Mouse (Mus musculus) kidney, adult 11 months (tissue): ENCODE measurements around the gene Nphp1.

Experiments
- DNase-seq: peaks from one replicate; pipeline ENCODE4 v3.0.0; 2022

Nphp1 gene

DNA sequence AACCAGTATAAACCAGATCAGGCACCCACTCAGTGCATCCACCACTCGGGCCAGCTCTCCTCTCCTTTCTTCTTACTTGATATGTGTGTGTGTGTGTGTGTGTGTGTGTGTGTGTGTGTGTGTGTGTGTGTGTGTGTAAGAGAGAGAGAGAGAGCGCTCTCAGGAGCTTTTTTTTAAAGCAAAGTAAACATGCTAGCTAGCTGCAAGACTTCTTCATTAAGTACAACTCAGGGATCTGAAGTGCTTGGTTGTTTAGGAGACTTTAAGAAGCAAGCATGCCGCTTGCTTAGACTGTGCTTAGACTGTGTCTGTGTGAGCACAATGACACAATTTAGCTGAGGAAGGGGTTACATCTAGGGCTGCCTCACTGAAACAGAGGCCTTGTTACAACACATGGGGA, 46.1 kb downstream of the Nphp1 start:
- no peak for DNase-seq

DNA sequence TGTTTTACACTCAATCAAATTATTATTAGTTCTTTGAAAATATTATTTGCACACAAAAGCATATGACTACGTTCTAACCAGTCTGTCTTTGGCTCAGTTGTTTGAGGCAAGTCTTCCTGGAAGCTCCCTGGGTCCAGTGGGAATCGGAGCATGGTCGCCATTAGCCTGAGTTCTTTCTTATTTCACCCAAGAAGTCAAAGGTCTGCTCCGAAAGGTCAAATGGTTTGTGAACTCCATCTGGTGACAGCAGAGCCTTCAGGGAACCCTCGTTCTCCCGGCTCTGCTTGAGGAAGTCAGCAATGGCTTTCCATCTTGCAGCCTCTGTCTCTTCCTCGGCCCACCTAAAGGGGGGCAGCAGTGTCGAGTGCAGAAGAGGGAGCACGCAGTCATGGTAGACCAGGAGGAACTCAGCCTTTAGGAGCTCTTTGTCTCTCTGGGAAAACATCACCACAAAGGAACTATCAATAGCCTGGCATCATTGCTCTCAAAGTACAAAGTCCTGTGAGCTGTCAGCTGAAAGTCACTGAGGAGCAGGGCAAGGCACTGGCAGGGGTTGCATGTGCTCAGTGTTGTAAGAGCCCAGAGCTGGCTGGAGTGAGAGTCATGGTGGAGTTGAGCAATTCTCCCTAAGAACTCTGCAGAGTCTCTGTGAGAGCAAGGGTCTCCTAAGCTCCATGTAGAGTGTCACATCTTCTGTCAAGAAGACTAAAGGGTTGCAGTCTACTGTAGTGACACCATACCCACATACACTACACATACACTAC, 47.8 kb downstream of the Nphp1 start:
- no peak for DNase-seq

DNA sequence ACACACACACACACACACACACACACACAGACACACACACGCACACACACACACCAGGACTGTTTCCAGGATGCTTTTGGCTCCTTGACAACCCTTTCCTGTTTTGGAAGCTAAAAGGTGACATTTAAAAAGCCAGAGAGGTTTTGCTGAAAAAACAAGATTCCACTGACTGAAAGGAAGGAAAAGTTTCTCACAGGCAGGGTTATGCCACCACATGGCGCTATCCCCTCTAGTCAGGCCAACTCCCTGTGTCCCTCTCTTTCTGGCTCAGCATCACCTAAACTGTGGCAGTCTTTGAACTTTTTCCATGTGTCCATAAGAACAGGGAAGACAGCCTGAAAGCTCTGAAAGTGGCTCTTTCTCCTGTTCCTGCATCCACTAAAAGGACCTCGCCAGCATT, 50.8 kb downstream of the Nphp1 start:
- no peak for DNase-seq

DNA sequence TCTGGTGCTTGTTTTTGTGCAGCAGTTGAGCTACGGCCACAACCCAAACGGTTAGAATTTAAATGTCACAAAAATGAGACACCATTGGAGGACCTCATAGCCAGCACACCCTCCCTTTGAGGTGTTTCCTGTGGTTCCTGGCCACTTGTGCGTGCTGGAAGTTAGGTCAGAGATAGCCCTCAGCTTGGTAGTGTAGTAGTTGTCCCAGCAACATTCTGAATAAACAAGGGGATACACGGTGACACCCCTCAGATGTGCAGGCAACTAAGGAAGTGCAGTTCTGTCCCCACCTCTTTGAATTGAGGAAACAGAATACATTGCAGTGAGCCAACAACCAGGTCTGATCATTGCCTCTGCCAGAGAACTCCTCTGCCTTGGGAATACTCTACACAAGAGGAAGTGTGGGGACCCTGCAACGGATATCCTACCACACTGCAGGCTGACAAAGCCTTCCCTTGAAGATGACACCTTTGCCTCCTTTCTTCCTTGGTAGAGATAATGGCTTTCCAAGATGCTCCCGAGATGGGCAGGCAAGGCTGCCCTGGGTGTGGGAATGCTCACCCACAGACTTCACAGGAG, 52.0 kb downstream of the Nphp1 start:
- no peak for DNase-seq

DNA sequence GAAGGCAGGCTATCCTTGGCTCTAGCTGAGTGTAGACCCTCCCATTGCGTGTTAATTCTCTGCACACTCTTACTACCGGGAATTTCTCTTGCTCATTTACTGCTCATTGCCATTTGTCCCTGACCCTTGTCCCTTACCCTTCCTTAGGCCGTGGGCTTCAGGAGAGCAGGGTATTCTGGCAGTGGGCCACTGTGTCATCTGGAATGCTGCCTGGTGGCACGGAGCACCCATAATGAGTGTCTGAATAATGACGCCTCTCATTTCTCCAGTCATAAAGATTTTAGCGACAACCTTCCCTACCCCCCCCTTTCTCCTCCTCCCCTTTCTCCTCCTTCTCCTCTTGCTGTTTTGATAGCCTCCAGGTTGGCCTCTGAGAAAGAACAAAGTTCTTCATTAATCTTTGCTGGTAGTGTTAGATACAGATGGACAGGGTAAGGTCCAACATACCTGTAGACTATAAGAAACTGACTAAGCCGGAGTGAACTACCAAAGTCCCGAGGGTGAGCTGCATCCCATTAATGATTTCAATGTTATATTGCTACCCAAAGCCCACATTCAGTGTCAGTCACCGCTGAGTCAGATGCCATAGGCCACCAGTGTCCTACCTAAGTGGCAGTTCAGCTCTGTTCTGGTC, 53.1 kb downstream of the Nphp1 start:
- peak; percentile 17 for DNase-seq

DNA sequence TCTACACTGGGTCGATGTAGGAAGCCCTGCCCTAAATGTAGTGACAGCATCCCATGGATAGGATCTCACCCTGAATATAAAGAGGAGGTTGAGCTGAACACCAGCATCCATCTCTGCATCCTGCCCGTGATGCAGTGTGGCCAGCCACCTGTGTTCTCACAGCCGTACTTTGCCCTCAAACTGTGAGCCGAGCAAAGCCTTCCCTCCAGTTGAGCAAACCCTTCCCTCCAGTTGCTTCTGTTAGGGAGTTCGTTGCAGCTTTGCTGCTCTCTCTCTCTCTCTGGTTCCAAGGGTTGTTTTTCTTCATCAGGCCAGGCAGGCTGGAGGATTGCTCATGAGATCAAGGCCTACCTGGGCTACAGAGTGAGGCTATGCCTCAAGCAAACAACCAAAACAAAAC, 53.8 kb downstream of the Nphp1 start:
- DNase-seq = no peak

DNA sequence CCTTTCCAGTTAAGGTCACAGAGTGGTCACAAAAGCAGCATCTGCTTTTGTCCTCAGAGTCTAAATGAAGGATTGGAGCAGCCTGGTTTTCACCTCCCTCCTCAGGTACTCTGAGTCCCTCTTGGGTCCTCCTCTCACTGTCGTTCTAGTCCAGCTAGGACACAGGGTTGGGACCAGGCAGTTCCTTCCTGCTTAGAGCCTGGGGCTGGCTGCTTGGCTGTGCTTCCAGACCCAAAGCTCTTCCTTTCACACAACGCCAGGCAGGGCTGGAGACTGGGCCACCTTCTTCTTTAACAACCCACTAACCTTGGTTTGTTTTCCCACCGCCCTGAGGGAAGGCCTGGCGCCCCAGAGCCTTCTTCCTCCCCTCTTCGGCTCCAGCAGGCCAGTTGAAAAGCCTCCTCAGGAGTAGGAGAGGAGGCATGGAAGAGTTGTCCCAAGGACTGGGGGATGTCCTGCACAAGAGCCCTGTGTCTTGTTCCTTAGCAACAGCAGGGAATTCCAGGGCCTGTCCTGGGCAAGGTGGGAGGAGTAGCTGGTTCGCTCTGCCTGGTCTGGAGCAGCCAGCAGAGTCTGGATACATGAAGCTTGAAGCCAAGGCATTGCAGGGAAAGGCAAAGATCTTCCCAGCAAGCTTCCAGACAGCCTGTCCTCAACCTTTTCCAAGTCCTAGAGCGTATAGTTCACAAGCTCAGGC, 58.2 kb downstream of the Nphp1 start:
- no peak for DNase-seq

DNA sequence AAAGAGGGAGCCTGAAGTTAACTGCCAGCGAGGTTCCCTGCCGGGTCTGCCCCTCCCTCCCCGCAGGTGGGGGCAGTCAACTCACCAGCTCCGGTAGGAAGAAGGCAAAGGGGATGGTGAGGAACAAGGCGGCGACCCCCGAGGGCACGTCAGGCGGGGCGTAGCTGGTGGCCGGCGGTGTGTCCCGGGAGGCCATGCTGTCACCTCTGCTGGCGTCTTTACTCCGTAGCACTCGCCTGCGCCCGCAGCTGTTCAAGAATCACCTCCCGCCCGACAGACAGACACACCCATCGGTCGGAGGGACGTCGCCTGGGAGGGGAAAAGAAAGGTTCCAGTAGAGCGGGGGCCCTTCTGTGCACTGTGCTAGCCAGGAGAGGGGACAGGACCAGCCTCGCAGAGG, 59.0 kb downstream of the Nphp1 start, which contains the start of gene Mall:
TSS of gene Mall (minus strand) at position 262 of the 400 bp plus-strand sequence.
- no peak for DNase-seq

DNA sequence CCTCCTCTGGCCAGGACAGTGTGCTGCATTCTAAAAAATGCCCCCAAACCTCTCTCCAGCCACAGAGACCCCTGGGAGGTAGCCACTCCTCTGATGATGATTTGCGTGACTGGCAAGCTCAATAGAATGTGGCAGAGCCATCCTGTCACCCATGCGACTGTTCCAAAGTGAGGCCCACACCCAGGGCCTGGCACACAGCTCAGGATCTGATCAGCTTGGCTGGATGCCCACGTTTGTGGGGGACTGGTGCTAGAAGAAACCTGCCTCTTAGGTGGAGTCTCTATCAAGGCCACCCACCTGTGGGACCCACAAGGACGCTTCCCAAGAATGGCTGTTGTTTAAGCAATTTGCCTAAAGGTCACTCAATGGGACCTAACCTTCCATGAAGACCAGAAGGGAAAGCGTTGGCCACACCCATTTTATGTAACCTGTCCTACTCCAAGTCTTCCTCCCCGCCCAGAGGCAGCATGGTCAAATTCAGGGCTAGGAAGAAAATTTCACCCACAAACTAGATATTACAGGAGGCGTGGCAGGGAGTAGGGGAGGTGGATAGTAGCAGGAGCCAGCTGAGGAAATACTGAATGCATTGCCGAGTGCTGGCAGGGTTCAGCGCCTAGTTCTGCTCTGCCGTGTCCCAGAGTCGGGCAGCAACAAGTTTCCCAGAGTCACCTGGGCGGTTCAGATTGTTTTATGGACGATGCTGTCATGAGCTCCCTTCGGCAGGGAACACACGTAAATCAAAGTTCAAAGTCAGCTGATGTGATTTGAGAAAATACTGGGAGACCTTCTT, 59.8 kb downstream of the Nphp1 start:
- no peak for DNase-seq

DNA sequence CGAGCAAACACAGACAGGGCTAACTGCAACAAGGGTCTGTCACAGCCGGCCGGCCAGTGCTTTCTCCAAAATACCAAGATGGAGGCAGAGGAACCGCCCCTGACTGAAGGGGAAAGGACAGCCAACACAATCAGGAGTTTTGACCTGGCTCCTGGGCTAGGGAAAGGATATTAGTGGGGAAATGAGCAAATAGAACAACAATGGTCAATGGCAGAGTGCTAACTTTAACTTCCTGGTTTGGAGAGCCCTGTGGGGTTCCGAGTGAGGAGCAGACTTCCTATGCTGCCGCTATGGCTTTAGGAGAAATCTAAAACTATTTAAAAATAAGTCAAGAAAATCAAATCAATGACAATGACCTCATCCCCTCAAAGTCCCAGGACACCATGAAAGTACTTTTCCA, 60.6 kb downstream of the Nphp1 start:
- no peak for DNase-seq

DNA sequence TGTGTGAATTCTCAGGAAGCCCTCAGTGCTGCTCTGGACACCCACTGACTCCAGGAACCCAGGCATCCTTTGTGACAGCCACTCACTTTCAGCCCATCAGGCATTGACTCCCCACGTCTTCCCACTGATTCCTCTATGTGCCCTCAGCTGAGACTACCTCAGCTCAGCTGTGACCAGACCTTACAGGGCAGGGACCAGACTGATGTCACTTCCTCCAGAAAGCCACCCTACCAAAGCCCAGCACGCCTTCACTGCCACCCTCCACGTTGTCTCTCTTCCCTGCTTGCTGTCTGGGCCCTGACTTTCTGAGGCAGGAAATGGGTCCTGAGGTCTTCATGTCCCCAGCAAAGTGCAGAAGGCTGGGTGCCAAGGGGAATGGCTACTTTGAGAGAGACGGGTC, 65.5 kb downstream of the Nphp1 start:
- DNase-seq = no peak

DNA sequence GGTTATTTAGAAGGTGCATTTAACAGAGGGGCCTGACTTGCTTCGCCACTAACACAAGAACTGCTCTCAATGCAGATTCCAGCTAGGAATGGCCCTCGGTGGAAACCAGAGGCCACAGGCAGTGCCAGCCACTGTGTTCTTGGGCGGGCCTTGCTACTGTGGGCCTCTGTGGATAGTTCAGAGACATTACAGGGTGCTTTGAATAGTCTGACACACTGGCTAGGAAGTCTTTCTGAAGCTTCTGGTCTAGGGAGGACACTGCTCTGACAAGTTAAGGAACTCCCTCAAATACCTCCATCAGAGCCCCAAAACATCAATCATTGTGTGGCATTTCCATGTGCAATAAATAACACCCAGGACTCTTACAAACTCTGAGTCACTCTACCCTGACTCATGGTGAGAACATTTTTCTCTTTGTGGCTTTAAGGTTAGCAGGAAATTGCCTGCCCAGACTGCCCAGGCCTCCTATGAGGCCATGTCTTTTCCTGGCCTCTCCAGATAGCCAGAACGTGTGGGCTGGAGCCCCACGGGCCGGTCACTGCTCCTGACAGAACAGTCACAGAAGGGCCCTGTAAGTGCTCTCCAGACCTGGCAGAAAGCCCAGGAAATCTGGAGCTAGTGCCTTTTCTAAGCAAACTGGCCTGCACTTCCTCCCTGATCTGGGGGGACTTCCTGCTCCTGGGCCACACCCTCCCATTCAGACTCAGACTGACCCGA, 66.4 kb downstream of the Nphp1 start:
- peak; percentile 78 for DNase-seq

DNA sequence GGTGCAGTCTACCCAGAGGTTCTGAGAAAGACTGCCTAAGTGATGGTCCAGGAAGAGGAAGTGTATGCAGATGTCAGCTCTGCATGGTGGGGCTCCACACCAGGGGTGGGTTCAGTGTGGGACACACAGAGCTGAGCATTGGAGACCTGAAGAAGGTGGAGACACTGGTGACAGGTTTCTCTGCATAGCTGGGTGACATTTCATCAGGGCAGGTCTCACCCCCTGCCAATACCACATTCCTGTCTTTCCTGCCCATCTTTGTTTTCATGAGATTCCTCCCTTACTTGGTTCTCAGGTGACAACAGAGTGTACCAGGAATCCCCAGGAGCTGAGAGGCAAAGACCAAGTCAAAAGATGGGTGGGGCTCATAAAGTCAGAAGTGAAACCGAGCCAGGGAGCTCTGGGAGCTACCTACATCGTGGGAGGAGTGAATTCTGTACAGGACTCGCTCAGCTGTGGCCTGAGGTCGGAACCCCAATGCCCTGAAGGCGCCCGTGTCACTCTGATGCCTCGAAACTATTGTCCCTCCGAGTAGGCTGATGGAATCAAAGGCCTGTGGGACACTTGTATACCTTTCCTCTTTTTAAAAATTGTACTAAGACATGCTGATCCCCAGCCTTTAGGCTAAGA, 69.7 kb downstream of the Nphp1 start:
- no peak for DNase-seq

DNA sequence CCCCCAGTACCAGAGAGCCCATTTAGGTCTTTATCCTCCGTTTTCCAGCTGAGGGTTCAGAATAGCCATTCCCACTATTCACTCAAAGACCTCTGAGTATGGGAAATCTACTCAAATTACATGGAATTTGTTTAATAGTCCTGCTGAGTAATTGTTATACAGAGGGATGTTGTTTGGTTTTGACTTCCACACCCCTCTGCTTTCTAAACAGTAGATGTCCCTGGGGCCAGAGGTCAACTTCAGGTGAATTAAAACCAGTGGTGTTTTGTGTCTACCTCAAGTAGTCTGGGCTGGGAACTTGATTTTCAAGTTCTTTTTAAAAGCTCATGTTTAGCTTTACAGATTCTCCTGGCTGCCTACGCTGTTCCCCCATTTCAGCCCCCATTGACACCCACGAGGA, 74.0 kb downstream of the Nphp1 start:
- DNase-seq = no peak

DNA sequence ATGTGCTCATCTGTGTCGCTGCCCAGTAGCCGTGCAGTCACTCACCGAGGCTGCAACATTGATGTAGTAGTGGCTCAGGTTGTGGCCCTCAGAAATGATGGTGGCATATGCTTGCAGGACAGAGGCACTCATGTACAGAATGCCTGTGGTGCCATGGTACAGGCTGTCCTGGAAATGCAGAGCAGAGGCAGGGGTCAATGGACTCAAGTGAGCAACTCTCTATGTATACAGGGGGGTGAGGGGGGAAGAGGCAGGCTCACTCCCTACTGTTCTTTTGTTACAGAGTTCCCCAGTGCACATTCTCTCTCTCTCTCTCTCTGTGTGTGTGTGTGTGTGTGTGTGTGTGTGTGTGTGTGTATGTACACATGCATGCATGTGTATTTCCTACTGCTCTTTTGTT, 79.9 kb downstream of the Nphp1 start:
- DNase-seq = no peak

DNA sequence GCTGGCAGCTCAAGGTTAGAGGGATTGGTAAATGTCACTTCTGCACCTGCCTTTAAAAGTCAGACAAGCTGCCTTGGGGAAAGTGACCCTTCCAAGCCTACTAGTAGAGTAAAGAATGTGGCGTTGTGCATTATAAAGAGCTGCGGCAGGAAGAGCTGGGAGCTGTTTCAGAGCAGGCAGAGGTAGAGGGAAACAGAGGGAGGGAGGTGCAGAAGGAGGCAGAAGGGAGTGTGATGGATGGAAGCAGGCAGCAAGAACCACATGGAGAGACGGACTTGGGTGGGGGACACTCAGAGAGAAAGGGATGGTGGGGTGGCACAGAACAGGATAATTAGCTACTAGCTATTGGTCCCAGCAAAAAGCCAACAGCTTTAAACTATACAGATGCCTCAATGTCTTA, 80.6 kb downstream of the Nphp1 start:
- DNase-seq = no peak

DNA sequence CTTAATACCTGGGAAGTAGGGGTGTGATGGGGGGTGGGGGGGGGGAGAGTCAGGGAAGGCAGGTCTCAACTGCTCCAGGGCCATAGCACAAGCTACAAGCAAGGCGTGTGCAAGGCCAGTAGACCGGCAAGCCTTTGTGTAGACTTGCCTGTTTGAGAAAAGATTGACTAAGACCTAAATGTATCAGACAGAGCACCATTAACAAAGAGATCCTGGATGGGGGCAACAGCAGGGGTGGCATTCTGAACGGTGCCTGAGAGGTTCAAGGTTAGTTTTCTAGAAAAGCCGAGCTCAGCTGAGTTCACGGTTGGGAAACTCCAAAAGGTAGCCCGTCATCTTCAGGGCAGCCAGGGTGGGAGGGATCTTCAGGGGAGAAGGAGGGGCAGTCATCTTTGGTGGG, 83.4 kb downstream of the Nphp1 start:
- DNase-seq = no peak
